Mouse (Mus musculus) lung, embryonic 16.5 days (tissue): Measurements from ENCODE around the gene Ngdn. TPM values are rescaled to one million over a fixed set of nuclear protein-coding genes. Genes with fewer than 3 reads are reported as not detected.

Experiments used
- ATAC-seq: fragments of 200-750 bp; cut with Nextera tagmentation; 2 replicates; pipeline ENCODE4 v1.8.0; 2017; ENCODE audit warnings: low read depth, mild to moderate bottlenecking, moderate library complexity
- H3K27ac ChIP-seq: fragments of 300-500 bp; sonication (generic); 2 replicates; pipeline ENCODE4 v1.5.1; 2014; ENCODE audit warnings: mild to moderate bottlenecking, control low read depth, low read length
- H3K27me3 ChIP-seq: fragments of 300-500 bp; sonication (generic); 2 replicates; pipeline ENCODE4 v1.6.1; 2014; ENCODE audit warnings: low read depth, low read length, mixed read lengths; ENCODE audit not compliant: control insufficient read depth, insufficient read depth
- H3K36me3 ChIP-seq: fragments of 300-500 bp; sonication (generic); 2 replicates; pipeline ENCODE4 v1.6.1; 2014; ENCODE audit warnings: low read length; ENCODE audit not compliant: control insufficient read depth, insufficient read depth
- H3K4me1 ChIP-seq: fragments of 300-500 bp; sonication (generic); replicated peaks from 2 replicates; pipeline ENCODE4 v1.6.1; 2014; ENCODE audit warnings: low read length, mixed read lengths; ENCODE audit not compliant: control insufficient read depth, insufficient read depth
- H3K4me2 ChIP-seq: fragments of 300-500 bp; sonication (generic); 2 replicates; pipeline ENCODE4 v1.6.1; 2014; ENCODE audit warnings: low read depth, low read length, control low read depth
- H3K4me3 ChIP-seq: fragments of 300-500 bp; sonication (generic); 2 replicates; pipeline ENCODE4 v1.5.1; 2014; ENCODE audit warnings: mild to moderate bottlenecking, low read length, control low read depth
- H3K9ac ChIP-seq: fragments of 300-500 bp; sonication (generic); 2 replicates; pipeline ENCODE4 v1.6.1; 2014; ENCODE audit warnings: low read length, control low read depth
- H3K9me3 ChIP-seq: fragments of 300-500 bp; sonication (generic); 2 replicates; pipeline ENCODE4 v1.6.1; 2016; ENCODE audit warnings: low read length; ENCODE audit not compliant: control insufficient read depth
- WGBS: fragments of 180-500 bp; shearing (Covaris S2); extraction: QIAGEN DNeasy Blood & Tissue Kit; methylation state at CpG from one replicate; pipeline ENCODE4 v1.1.7; 2014; 5-methylcytosine and 5-hydroxymethylcytosine counted together
- polyA plus RNA-seq: library from polyadenylated mRNA; unstranded; fragments of >200 nt; fragmentation: Nextera tagmentation; extraction: Ambion mirVana; gene quantifications from 2 replicates; pipeline ENCODE4 v1.2.1, GENCODE M21; 2015

The Ngdn gene
- polyA plus RNA-seq, 1 experiment from 2014 or later, result 76.9 TPM

DNA sequence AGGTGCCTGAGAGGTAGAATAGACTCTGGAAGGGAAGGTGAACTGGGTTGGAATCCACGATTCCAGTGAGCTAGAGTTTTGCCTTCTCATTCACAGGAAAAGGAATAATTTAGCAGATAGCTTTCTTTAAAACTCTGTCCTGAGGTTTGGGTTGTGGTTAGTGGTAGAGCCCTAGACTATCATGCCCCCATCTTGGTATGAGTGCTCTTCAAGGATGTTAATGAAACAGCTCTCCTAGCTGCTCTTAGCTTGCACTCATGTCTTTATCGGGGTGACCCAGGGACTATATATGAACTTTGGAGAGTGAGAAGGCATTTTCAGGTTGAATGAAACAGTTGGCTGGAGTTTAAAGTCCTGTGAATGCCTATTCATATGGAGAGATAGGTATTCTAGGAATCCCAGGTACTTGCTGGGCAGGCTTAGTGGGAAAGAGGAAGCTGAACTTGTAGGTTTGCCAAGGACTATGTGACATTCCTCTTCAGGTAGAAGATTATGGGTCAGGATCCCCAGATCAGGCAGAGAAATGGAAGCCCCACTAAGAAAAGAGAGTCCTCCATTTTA, 32.8 kb downstream of the Ngdn start:
- Histone ChIP-seq H3K4me2 (no peak overlapping the region), H3K4me1 (no peaks in the 10 kb centered on the region), H3K36me3 (no peaks in the 10 kb centered on the region), H3K9me3 (no peaks in the 10 kb centered on the region), H3K9ac (no peak overlapping the region), H3K4me3 (no peak overlapping the region), H3K27ac (no peak overlapping the region), H3K27me3 (no peaks in the 10 kb centered on the region)
- no peak for ATAC-seq
- 43% methylated on average over 2 of the region's 2 CpGs for WGBS

DNA sequence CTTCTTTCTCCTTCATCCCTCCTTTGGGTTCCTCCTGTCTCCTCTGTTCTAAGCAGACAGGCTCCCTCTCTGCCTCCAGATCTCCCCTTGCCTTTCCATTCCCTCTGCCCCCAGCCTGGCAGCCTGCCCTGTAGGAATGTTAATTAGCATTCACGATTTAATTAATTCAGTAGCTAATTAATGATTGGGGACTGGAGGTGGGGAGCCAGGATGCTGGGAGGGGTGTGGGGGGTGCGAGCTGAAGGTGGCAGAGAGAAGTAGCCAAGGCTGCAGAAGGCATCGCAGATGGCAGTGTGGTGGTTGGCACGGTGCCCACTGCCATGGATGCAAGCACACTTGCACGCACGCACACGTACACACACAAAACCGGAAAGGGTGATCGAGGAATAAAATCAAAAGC, 37.2 kb downstream of the Ngdn start:
- 77% methylated on average over 9 of the region's 9 CpGs for WGBS
- Histone ChIP-seq H3K9ac (no peak overlapping the region), H3K4me1 (no peaks in the 10 kb centered on the region), H3K4me3 (no peak overlapping the region), H3K9me3 (no peaks in the 10 kb centered on the region), H3K36me3 (no peaks in the 10 kb centered on the region), H3K27me3 (no peaks in the 10 kb centered on the region), H3K4me2 (no peak overlapping the region), H3K27ac (no peak overlapping the region)
- ATAC-seq, result no peak

DNA sequence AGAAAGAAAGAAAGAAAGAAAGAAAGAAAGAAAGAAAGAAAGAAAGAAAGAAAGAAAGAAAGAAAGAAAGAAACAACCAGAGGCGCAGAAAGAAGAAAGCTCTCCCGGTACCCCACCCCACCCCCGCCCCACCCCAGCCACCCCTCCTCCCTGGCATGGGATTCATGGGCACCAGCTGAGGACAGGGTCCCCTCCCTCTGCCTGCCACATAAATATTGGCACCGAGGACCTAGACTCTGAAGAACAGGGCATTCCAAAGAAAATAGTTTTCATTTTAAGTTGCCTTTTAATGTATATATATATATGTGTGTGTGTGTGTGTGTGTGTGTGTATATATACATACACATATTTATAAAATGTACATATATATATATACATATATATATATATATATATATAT, 37.8 kb downstream of the Ngdn start:
- no peak for ATAC-seq
- H3K36me3 ChIP-seq, result no peaks in the 10 kb centered on the region
- no peak overlapping the region for H3K9ac ChIP-seq
- H3K4me3 ChIP-seq, result no peak overlapping the region
- H3K27me3 ChIP-seq, result no peaks in the 10 kb centered on the region
- no peak overlapping the region for H3K4me2 ChIP-seq
- H3K27ac ChIP-seq, result no peak overlapping the region
- H3K9me3 ChIP-seq, result no peaks in the 10 kb centered on the region
- no peaks in the 10 kb centered on the region for H3K4me1 ChIP-seq
- WGBS, result 71% methylated on average over 4 of the region's 4 CpGs

DNA sequence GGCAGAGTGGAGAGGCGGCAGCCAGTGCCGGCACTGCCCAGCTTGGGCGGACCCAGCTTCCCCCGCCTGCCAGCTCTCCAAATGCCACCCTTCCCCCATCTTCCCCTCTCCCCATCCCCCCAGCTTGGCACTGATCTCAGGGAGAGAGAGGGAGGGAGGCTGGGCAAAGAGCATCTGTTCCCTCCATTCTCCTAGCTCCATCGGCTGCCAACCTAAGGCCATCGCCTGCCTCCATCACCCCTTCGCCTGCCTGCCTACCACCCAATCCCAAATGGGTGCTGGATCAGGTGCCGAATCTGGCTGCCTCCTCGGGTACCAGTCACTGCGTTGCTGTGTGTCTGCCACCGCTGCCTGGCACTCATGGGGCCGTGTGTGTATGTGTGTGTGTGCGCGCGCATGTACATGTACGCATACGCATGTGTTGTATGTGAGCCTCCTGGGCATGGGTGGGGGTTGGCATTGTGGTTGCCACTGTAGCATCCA, 38.5 kb downstream of the Ngdn start:
- ATAC-seq, result no peak
- WGBS, result 85% methylated on average over 16 of the region's 17 CpGs
- Histone ChIP-seq H3K4me1 (no peaks in the 10 kb centered on the region), H3K4me3 (no peak overlapping the region), H3K9me3 (no peaks in the 10 kb centered on the region), H3K9ac (no peak overlapping the region), H3K27ac (no peak overlapping the region), H3K27me3 (no peaks in the 10 kb centered on the region), H3K4me2 (no peak overlapping the region), H3K36me3 (no peaks in the 10 kb centered on the region)

DNA sequence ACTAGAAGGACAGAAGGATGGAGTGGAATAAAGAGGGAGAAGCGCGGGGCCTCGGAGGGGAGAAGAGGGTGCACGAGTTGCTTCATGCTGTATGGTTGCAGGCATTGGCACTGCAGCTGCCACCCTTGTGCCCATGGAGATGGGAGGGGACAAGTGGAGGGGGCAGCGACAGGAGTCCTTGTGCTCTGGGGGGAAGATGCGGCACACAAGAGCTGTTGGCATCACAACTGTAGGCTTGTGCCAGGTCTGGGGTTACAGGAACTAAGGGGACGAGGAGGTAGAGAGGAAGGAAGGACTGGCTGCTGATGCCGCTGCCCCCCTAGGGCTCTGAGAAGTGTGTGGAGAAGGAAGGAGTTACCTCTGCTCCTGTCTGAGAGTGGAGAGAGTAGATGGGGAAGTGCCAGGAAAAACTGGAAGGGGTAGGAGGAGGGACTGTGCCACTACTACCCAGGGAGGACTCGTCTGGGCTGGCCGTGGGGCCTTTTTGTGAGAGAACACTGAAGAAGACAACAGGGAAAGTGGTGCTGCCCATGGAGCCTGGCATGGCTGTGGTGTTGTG, 39.0 kb downstream of the Ngdn start:
- no peak overlapping the region for H3K27ac ChIP-seq
- H3K27me3 ChIP-seq, result no peaks in the 10 kb centered on the region
- no peaks in the 10 kb centered on the region for H3K9me3 ChIP-seq
- no peak overlapping the region for H3K4me2 ChIP-seq
- WGBS, result 79% methylated on average over 10 of the region's 10 CpGs
- H3K4me3 ChIP-seq, result no peak overlapping the region
- H3K4me1 ChIP-seq, result no peaks in the 10 kb centered on the region
- no peak for ATAC-seq
- no peak overlapping the region for H3K9ac ChIP-seq
- no peaks in the 10 kb centered on the region for H3K36me3 ChIP-seq

DNA sequence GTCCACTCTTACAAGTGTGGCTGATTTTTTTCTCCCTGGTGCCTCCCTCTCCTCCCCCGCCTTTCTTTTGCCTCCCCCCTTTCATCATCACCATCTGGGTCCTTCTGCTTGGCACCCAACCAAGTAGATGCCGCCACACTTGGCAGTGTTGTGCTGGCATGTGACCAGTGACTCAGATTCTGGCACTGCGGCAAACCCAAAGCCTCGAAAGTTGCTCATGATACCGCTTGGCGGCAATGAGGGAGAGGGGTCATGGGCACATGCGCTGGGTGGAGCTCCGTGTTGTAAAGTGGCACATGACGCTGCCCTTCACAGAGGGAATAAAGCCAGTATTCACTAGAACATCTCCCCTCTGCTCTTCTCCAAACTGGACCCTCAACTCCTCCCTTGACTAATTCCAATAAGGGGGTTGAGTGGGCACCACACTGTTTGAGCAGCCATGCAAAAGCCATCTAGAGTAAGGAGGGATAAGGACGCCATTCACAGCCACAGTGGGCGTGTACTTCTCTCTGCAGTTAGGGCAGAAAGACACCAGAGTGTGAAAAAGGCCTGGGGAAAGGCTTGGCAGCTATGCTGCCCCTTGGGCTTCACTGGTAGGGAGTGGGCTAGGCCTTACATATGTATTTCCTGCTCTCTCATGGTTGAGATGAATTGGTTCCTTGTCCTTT, 40.0 kb downstream of the Ngdn start:
- no peaks in the 10 kb centered on the region for H3K9me3 ChIP-seq
- no peaks in the 10 kb centered on the region for H3K36me3 ChIP-seq
- H3K4me2 ChIP-seq, result no peak overlapping the region
- no peaks in the 10 kb centered on the region for H3K27me3 ChIP-seq
- no peak overlapping the region; the same call in 1 of the 2 replicates for H3K27ac ChIP-seq
- H3K4me3 ChIP-seq, result no peak overlapping the region
- H3K9ac ChIP-seq, result no peak overlapping the region
- 0 out of 2 replicates have a peak, but pooled peaks have one; percentile 34 for ATAC-seq
- 69% methylated on average over 11 of the region's 11 CpGs for WGBS
- no peaks in the 10 kb centered on the region for H3K4me1 ChIP-seq

DNA sequence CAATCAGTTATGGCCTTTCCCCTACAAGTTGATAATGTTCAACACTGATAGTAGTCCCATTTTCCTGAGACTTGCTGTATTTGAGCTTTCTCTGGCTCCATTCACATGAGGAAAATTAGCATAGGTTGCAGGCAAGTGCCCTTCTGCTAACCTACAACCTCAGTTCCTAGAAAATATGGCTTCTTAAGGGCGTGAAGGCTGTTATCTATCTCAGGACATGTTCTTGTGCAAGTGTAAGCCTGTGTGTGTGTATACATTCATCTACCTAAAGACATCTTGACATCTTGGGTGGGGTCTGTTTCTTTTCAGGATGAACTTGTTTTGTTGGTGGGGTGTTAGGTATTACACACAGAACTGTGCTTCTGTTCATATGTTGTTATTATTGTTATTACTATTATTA, 43.8 kb downstream of the Ngdn start:
- Histone ChIP-seq H3K27ac (no peak overlapping the region), H3K4me2 (no peak overlapping the region), H3K27me3 (no peaks in the 10 kb centered on the region), H3K4me3 (no peak overlapping the region), H3K4me1 (peaks cover 3% of the 10 kb centered on the region), H3K9ac (no peak overlapping the region), H3K36me3 (no peaks in the 10 kb centered on the region), H3K9me3 (no peaks in the 10 kb centered on the region)
- 75% methylated on average over 1 of the region's 1 CpGs for WGBS
- ATAC-seq, result no peak

DNA sequence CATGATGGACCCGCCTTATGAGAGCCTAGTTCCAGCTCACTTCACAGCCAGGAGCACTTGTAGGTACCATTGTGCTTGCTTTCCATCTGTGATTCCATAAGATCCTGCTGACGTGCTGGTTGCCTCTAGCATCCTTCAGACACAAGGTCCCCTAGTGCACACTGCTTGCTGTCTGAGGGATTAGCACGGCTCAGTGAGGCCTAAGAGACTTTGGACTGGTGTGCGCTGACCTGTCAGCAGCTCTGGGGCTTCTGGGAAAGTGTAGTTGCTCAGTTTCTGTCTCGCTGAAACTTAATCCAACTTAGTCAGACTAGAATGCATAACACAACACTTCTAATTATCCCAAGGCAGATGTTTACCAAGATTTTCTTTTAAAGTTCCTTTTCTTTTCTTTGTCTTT, 44.7 kb downstream of the Ngdn start:
- peaks cover 3% of the 10 kb centered on the region for H3K4me1 ChIP-seq
- ATAC-seq, result no peak
- no peaks in the 10 kb centered on the region for H3K36me3 ChIP-seq
- H3K9me3 ChIP-seq, result no peaks in the 10 kb centered on the region
- no peak overlapping the region for H3K27ac ChIP-seq
- H3K4me2 ChIP-seq, result no peak overlapping the region
- no peak overlapping the region for H3K9ac ChIP-seq
- no peak overlapping the region for H3K4me3 ChIP-seq
- WGBS, result 64% methylated on average over 5 of the region's 5 CpGs
- H3K27me3 ChIP-seq, result no peaks in the 10 kb centered on the region

DNA sequence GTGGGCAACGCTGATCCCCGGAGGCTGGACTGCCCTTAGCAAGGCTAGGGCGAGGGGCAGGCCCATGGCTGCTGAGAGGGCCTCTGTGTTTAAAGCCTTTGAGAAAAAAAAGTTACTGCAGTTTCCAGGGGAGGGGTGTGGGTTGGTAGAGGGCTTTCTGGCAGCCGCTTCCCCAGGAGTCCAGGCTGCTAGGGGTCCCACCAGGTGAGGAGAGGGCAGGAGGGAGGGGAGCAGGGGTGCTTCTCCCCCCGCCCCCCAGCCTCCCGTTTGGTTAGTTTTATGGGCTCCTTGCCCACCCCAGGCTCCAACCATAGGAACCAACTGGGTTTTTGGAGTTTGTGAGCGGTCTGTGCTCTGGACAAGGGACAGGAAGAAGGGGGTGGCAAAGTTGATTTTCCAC, 46.6 kb downstream of the Ngdn start:
- Histone ChIP-seq H3K4me1 (peaks cover 3% of the 10 kb centered on the region), H3K4me2 (no peak overlapping the region), H3K4me3 (no peak overlapping the region), H3K27me3 (no peaks in the 10 kb centered on the region), H3K27ac (no peak overlapping the region), H3K9ac (no peak overlapping the region), H3K36me3 (peaks cover 2% of the 10 kb centered on the region; the same call in 1 of the 2 replicates), H3K9me3 (no peaks in the 10 kb centered on the region)
- no peak for ATAC-seq
- 45% methylated on average over 7 of the region's 7 CpGs for WGBS
